Mouse (Mus musculus) monocyte, adult 2 months (primary cell): ENCODE measurements around the gene Klhl3.

Source experiments
- DNase-seq, 2 experiments: peaks; one replicate each; pipeline ENCODE4 v3.0.0; 2022; ENCODE audit warnings: low spot score in 2 of 2, low read depth in 1 of 2

Gene Klhl3

DNA sequence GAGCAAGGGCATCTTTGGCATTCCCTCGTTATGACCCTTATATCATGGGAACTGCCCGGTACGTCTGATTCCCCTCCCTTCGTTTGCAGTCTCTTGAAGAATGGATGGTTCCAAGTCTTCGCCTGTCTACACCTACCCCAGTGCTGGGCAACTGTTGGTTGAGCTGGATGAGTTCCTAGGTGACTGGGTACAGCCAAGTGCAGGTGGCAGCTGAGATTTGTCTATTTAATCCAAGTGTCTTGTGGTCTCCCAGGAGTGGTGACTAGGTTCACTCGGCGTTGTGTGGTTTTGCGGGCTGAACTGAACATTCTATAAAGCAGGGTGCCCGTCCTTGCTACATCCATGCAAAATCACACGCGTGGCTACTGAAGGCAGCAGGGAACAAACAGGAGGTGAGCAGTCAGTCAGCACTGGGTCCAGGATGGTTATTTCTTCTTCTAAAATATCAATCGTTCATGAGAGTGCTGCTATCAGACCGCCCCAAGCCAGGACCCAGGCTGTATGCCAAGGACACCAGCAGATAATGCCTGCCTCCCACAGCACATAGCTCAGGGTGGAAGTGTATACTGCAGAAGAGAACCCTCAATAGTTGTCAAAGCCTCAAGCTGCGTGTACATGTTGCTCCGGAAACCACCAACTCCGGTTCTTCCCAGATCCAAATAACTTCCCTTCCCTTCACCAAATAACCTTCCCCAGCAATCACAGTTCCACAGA is 87.5 kb downstream of the Klhl3 start:
- DNase-seq: no peak

DNA sequence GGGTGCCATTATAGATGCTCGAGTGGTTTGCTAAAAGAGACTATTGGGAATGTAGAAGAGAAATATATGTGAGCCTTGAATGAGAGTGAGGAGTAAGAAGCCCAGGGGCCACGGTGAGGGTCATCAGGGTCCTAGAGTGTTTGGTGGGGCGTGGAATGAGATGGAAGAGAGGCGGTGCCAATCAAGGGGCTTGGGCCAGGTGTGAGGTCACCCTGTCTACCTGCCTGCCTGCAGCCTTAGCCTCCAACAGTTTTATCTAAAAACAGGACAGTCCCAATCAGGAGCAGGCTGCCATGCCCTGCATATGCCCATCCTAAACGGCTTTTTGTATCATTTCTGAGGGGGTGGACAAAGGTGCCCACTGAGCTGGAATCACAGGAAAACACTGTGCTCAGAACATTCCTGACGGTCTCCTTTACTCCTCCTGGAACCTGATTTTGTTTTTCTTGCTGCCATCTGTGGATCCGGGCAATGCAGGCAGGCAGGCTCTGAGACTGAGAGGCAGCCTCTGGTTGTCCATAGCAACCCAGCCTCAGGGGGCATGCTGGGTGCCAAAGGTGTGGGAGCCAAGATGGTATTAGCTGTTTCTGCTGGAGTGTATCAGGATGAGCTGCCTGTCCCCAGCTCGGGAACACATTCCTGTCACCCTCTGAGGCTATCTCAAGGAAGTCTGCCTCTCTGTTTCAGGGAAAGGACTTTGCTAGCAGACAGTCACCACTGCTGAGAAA is 89.5 kb downstream of the Klhl3 start:
- no peak for DNase-seq

DNA sequence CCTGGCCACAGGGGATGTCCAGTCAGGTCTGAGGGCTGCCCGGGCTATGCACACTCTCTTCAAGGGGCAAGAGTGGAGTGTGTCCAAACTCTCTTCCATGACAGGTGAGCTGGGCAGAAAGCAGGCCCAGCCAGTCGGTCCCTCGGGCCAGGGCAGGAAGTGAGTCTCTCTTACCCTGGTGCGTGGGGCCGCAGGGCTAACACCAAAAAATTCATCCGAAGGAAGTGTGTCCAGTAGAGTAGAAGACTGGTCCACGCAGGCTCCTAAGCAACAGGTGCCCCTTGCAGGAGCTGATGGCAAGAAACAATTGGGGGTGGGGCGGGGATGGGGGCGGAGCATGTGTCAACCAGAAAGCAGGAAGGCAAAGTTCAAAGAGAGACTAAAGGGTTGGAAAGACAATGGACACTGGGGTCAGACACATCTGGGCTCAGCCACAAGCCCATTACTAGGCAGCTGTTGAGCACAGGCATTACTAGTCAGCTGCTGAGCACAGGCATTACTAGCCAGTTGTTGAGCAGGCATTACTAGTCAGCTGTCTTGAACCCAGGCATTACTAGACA is 90.3 kb downstream of the Klhl3 start:
- no peak for DNase-seq

DNA sequence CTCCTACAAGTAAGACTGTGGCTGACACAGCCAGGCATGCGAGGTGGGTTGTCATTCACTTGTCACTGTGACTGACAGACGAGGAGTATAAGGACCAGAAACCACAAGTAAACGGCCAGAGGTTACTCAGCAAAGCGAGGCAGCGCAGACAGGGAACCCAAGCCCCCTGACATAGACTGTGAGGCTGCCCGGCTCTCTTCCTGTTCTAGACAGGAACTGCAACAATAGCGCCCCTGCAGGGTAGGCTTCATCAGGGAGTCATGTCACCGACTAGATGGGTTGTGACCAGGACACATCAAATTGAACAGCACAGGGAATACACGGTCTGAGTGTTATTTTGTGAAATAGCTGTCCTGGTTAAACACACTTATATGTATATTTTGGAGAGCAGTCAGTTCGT is 93.0 kb downstream of the Klhl3 start:
- DNase-seq: no peak

DNA sequence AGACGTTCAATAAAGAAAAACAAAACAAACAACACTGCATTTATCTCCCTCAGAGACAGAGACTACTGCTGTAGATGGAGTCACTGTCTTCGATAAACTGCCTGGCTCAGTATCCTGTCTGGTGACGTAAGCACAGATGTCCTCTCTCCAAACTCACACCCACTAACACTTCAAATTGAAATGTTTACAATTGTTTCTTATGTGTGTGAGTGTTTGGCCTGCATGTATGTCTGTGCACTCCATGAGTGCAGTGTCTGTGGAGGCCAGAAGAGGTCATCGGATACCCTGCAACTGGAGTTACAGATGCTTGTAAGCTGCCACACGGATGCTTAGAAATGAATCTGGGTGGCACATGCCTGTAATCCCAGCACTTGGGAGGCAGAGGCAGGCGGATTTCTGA is 96.1 kb downstream of the Klhl3 start:
- DNase-seq: no peak

DNA sequence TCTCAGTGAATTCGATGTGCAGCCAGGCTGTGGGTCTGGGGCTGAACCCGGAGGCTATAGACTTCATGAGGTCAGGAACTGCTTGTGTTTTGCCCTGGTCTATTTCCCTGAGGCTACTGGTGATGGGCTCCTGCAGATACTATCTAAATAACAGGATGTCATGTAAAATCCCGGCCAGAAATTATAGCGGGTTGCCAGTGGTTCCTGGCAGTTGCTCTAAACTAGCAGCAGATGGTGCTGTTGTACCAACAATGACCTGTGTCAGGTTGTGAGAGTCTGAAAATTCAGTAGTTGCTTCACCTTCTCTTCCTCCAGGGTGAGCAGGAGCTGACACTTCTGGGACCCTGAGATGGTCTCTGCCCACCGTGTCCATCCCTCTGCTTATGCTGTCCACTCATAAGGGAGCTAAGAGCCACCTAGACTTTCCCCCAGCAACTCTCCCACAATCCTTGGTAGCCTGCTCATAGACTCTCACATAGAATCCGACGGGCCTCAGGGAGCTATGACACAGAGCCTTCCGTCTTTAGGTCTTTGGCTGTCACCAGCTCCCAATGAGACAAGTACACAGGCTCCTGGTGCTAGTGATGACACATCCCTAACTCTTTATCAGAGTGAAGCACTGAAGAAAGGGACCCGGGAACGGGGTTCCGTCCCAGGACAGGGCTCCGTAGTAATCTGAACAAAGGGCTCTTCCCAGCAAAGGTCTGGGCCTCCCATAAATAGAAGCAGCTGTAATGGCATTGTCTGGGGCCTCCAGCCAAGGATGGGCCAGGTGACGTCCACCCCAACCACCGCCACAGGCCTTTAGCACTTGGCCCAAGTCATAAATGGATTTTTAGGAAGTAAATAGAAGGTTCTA is 101.1 kb downstream of the Klhl3 start:
- no peak for DNase-seq

DNA sequence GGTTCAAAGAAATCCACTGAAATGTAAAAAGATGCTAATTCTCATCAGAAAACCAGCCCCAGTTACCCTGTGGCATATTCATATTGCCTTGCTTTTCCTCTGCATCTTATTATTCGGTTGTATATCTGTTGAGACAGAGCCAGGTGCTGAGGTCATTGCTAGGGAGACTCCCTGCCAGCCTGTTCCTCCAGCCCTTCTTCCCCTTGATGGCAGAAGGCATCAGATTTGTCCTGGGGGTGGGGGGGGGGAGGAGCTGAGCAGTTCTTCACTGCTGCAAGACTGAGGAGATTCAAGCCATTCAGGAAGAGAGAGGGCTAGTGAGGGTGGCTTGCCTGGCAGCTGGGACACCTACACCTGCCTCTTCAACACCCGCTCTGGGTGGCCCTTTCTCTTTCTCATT is 101.9 kb downstream of the Klhl3 start:
- no peak for DNase-seq

DNA sequence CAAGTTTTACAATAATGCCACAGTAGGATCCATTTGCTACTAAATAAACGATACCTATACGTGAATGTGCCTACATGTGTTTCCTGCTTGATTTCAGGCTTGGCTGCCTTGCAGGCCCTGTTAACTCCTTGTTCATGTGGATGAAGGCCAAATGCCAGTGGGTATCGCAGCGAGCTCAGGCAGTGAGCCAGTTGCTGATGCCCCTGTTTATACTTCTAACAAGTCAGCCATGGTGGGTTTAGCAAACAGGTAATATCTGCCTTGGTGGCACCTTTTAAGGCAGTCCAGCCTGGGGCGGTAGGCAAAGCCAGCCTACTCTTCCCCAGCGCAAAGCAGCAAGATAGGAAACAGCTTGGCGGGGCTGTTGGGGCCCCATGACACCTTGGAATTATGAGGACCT is 103.0 kb downstream of the Klhl3 start:
- no peak for DNase-seq

DNA sequence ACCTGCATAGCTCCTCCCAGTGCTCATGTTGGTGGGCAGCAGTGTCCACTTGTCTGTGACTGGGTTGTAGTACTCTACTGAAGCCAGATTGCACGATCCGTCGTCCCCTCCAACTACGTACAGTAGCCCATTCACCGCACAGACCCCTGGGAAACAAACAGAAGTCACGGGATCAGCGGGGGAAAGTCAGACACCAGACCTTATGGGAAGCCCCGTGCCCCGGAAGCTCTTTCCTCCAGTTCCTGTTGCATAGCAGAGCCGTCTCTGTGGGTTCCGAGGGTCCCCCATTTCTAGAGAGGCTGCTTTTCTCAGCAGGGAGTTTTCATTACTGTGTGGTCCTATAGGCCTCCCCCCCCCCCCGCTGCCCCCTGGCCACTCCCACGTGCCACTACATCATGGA is 104.1 kb downstream of the Klhl3 start:
- DNase-seq: no peak

DNA sequence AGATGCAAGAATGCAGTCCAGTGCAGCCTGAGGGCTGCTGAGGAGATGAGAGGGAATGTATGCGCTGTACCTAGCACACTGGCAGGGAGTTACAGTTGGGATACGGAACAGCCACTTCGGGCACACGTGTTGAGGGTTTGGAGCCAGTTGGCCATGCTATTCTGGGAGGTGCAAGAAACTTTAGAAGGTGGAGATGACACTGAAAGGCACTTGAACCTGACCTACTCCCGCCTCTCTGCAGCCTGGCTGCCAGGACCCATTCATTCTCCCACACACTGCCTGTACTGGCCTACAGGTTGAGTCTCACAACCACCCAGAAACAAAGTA is 105.4 kb downstream of the Klhl3 start:
- no peak for DNase-seq

DNA sequence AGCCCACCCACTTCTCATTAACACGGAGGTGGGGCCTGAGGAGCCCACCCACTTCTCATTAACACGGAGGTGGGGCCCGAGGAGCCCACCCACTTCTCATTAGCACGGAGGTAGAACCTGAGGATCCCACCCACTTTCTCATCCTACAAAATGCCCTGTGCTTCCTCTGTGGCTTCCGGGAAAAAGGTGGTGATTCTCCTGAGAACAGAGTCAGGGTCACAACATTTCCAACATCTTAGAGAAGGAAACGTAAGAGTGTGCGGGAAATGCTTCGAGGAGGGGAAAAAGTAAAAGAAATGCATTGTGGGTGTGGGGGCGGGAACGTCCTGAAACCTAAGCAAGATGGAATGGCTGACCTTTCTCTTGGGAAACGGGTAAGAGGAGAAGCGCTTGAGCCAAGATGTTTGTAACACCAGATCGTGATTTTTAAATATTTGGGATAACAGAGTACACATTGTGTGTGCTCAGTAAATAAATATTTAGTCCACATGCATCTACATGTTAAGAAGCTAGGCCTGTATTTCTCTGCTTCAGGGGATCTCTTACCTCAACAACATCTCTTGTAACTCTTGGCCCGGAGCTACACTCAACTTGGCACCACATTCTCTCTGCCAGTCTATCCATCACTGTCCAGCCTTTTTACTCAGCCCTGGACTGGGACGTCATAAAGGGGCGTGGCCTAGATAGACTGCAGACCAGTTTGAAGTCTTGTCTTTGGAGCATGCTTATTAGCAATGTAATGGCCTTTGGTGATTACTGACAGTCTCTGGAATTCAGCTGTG is 105.9 kb downstream of the Klhl3 start:
- DNase-seq: no peak

DNA sequence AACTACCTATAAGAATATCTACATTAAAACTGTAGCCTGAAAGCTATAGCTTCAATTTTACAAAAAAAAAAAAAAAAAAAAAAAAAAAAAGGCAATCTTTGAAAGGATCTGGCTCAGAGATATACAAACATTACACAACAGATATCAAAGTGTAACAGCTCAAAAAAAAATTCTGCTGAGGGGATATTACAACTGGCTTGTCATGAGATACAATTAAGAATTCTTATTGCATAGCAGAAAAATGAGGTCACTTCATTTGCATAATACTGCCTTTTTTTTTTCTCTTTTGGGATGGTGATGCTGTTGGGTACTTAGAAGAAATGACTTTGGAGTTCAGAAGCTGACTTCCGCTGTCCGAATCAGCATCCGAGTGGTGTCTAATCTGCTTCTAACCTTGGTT is 111.6 kb downstream of the Klhl3 start:
- DNase-seq: no peak

DNA sequence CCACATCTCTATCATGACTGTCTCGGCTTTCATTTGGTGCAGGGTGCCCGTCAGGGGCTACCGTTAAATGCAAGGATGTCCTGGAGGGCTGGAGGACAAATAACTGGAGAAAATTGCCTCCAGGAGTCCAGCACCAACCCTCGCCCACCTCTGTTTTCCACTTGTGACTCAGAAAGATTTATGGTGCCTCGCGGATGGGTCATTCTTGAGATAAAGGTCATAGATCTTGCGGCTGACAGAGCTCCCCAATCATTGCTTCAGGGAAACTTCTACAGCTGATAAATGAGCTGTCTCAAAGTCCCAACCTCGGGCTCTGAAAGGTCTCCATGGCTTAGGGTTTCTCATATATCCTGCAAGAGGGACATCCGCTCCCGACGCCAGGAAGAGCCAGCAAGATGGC is 116.9 kb downstream of the Klhl3 start:
- no peak for DNase-seq

DNA sequence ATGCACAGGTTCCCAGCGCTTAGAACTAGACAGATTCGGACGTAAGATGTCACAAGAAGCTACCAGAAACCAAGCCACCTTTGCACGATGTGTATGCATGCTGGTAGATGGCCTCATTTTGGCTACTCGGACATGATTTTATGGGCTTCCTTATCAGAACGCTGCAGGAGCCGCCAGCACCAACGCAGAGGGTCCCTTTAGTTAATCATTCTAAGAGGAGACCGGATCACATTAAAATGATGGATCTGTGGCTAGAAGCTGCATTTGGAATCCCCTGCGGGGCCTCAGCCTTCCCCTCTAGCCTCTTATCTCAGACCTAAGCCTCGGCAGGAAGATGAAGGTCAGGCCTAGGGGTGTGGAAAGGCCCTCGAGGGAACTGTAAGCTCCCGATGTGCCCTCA is 117.5 kb downstream of the Klhl3 start:
- DNase-seq: no peak

DNA sequence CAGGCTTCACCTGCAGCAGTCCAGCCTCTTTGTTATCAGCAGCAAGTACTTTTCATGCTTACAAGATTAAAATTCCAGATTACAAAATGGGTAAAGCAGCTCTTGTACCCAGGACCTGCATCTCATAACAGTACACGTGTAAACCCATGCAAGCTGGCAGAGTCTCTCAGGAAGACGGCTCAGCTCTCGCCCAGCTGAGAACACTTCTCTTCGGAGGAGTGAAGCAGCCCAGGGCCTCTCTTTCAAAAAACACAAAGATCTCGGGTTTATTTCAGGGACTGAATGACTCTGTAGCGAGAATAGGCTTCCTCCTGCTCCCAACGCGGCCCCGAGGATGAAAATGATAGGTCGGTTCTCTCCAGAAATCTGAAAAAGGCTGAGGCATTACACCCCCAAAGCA is 128.8 kb downstream of the Klhl3 start:
- DNase-seq: no peak

DNA sequence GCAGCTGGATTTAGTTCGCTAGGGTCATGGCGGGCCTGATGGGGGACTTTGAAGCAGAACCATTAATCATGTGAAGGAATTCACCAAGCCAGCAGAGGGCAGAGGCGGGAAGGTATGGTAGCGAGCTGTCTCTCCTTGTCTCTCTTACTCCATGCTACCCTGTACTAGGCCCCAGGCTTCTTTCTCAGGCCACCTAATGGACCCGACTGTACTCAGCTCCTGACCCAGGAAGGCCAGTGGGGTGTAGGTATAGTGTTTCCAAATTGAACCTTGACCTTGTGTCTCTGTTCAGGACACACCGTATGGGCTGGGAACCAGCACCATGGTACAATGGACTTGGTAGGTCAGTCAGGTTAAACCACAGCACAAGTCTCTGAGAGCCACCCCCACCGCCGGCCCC is 129.2 kb downstream of the Klhl3 start:
- no peak for DNase-seq

DNA sequence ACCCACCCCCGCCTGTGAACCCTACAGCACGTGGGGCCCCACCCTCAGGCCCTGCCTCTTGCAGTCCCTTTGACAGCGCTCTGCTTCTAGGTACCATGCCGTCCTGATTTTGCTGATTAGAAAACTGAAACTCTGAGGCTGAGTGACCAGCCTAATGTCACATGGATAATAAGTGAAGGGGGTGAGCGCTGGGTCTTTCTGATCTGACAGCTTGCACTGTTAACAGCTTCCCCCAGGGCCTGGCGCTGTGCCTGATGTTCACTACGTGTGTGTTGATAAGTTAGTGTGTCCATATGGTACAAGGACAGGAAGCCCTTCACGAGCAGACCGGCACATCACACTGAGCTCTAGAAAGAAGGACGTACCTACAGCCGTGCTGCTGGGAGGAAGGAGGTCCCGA is 130.1 kb downstream of the Klhl3 start:
- no peak for DNase-seq

DNA sequence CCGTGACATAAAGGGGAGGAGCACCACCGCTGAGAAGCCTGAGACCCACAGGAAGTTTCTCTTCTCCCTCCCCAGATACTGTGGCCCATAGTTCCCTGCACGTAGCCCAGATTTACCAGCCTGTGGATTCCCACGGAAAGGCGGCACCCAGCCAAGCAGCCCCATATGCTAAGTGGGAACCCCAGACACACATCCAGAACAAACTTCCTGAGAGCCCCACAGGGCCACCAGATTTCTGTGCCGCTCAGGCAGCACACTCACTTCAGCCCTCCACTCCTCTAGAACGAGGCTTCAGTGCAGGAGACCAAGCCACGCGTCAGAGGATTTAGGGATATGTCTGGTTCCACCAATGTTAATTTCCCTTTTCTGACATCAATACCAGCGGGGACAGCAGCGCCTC is 130.5 kb downstream of the Klhl3 start:
- DNase-seq: no peak

DNA sequence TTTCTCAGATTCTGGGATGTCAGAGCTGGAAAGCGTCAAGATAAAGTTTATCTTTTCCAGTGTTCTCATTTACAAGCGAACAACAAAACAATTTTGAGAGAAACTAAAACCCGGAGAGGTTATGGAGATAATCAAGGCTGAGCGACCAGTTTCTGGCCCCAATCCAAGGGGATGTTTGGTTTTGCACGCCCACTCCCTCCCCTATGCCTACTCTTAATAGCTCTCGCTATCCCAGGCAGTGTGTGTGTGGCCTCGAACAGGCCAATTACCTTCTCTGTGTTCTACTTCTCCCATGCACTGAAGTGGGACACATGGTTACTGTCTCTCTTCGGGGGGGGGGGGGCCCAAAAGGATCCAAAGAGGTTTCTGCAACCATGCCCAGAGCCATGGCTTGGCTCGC is 132.7 kb downstream of the Klhl3 start:
- DNase-seq: no peak

DNA sequence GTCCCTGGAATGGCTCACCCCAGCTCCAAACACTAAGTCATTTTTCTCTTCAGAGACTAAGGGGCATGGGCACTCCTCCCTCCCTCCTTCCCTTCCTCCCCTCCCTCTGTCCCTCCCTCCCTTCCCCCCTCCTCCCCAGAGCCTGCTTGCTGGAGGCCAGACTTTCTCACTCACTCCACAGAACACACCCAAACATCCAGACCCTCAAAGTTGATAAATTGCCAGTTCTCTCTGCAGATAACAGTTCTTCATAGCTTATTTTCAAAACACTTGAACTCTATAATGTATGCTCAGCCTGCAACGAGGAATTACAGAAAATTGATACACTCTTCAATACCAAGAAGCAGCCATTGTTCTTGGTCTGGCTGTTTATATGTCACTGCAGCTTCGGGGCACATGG is 133.3 kb downstream of the Klhl3 start:
- no peak for DNase-seq

DNA sequence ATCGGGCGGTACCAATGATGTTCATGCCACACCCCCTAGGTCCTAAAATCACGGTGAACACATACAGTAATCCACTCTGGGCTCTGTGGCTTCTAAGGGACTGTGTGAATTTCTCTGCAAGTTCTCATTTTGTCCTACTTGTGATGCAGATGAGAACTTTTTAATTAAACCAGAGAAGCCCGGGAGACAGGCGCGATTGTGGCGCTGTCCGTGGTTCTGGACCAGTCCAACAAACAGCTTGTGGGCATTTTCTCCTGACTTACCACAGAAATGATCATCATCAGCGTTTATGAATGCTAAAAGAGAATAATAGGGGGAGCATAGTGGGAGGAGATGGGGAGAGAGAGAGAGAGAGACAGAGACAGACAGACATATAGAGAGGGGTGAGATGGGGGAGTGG is 134.5 kb downstream of the Klhl3 start:
- DNase-seq: no peak
